Mouse (Mus musculus): ENCODE data around the gene Dapk1. TPM values are rescaled to one million over a fixed set of nuclear protein-coding genes. Genes with fewer than 3 reads are reported as not detected.

Gene Dapk1
- total RNA-seq, 2 experiments from 2014 or later = 90.4 to 99.4 TPM

- intact Hi-C loops (cut with DNase I) = no loop called here
- DNase-seq (ENCODE audit: low spot score in 2 of 2) = no peak
Observed at GRCm38 (mm10) chr13:60755251-60755650, 153.5 kb downstream of the Dapk1 start.

- intact Hi-C loops (cut with DNase I) = no loop called here
Observed at GRCm38 (mm10) chr13:60757292-60757691, 155.5 kb downstream of the Dapk1 start.

GRCm38 (mm10) chr13:60759136-60759535 is 157.4 kb downstream of the Dapk1 start:
- intact Hi-C loops (cut with DNase I) = loop anchor here (1.0 to 2.0 kb wide), 2 partner anchors 60 to 482 kb away; no protein-coding TSS in a partner anchor
- DNase-seq (ENCODE audit: low spot score in 2 of 2) = peak in 1 of 2 experiments; percentile 61

More at GRCm38 (mm10) chr13:60757292-60757691, 155.5 kb downstream of the Dapk1 start:
- no peak for DNase-seq (ENCODE audit: low spot score in 2 of 2)

GRCm38 (mm10) chr13:60760392-60760791 is 158.6 kb downstream of the Dapk1 start:
- no peak for DNase-seq (ENCODE audit: low spot score in 2 of 2)
- intact Hi-C loops (cut with DNase I) = no loop called here

- DNase-seq (ENCODE audit: low spot score in 2 of 2) = no peak
- intact Hi-C loops (cut with DNase I) = no loop called here
Observed at GRCm38 (mm10) chr13:60761161-60761560, 159.4 kb downstream of the Dapk1 start.

- intact Hi-C loops (cut with DNase I) = no loop called here
- no peak for DNase-seq (ENCODE audit: low spot score in 2 of 2)
Observed at GRCm38 (mm10) chr13:60780534-60780933, 178.8 kb downstream of the Dapk1 start.

- no peak for DNase-seq (ENCODE audit: low spot score in 2 of 2)
- intact Hi-C loops (cut with DNase I) = no loop called here
Observed at GRCm38 (mm10) chr13:60783301-60783700, 181.6 kb downstream of the Dapk1 start.

GRCm38 (mm10) chr13:60786264-60786663 is 184.5 kb downstream of the Dapk1 start, which contains the start of gene BC051665:
Gene BC051665, minus strand, starts transcription at chr13:60786364.
- intact Hi-C loops (cut with DNase I) = no loop called here
- no peak for DNase-seq (ENCODE audit: low spot score in 2 of 2)

GRCm38 (mm10) chr13:60789466-60789865 is 187.7 kb downstream of the Dapk1 start:
- intact Hi-C loops (cut with DNase I) = no loop called here
- DNase-seq (ENCODE audit: low spot score in 2 of 2) = no peak

GRCm38 (mm10) chr13:60802749-60803148 is 201.0 kb downstream of the Dapk1 start, which contains the start of gene Ctsll3:
Gene Ctsll3, minus strand, starts transcription at chr13:60802849.
- intact Hi-C loops (cut with DNase I) = no loop called here
- DNase-seq (ENCODE audit: low spot score in 2 of 2) = no peak

GRCm38 (mm10) chr13:60809690-60810089 is 207.9 kb downstream of the Dapk1 start:
- intact Hi-C loops (cut with DNase I) = no loop called here
- DNase-seq (ENCODE audit: low spot score in 2 of 2) = no peak

GRCm38 (mm10) chr13:60812768-60813167 is 211.0 kb downstream of the Dapk1 start:
- intact Hi-C loops (cut with DNase I) = no loop called here

More at GRCm38 (mm10) chr13:60812768-60813167, 211.0 kb downstream of the Dapk1 start:
- DNase-seq (ENCODE audit: low spot score in 2 of 2) = no peak

Other genes starting within 250 kb of the Dapk1 start
- gene BC051665, start 184.4 kb downstream of the Dapk1 start, total RNA-seq (2021) = not detected
- gene Ctsll3, start 200.9 kb downstream of the Dapk1 start, total RNA-seq (2021) = not detected